Mouse (Mus musculus) forebrain, embryonic 12.5 days (tissue): ENCODE measurements at regions not wholly inside any gene's neighbourhood (a gene's known extent, or its start where the extent isn't known, plus 50 kb on each side); places are given as distances from the start of the nearest gene placed in this dataset.
A peak's percentile ranks its signal among the peaks of the same experiment; 100 is the strongest.

Experiments
- ATAC-seq: fragments of 200-750 bp; cut with Nextera tagmentation; 2 replicates; pipeline ENCODE4 v1.8.0; 2017; ENCODE audit warnings: moderate TSS enrichment; ENCODE audit not compliant: low FRiP score
- H3K27ac ChIP-seq: fragments of 300-500 bp; sonication (generic); 2 replicates; pipeline ENCODE4 v1.5.1; 2016; ENCODE audit warnings: mild to moderate bottlenecking
- H3K27me3 ChIP-seq: fragments of 300-500 bp; sonication (generic); 2 replicates; pipeline ENCODE4 v1.6.1; 2016; ENCODE audit warnings: mild to moderate bottlenecking
- H3K36me3 ChIP-seq: fragments of 300-500 bp; sonication (generic); replicated peaks from 2 replicates; pipeline ENCODE4 v1.6.1; 2016; ENCODE audit warnings: mild to moderate bottlenecking
- H3K4me1 ChIP-seq: fragments of 300-500 bp; sonication (generic); 2 replicates; pipeline ENCODE4 v1.6.1; 2016
- H3K4me2 ChIP-seq: fragments of 300-500 bp; sonication (generic); 2 replicates; pipeline ENCODE4 v1.6.1; 2016; ENCODE audit warnings: mild to moderate bottlenecking, moderate library complexity
- H3K4me3 ChIP-seq: fragments of 300-500 bp; sonication (generic); replicated peaks from 2 replicates; pipeline ENCODE4 v1.5.1; 2016; ENCODE audit warnings: mild to moderate bottlenecking
- H3K9ac ChIP-seq: fragments of 300-500 bp; sonication (generic); 2 replicates; pipeline ENCODE4 v1.6.1; 2016; ENCODE audit warnings: mild to moderate bottlenecking
- H3K9me3 ChIP-seq: fragments of 300-500 bp; sonication (generic); 2 replicates; pipeline ENCODE4 v1.6.1; 2016
- WGBS: fragments of 180-500 bp; shearing (Covaris S2); methylation state at CpG from one replicate; pipeline ENCODE4 v1.1.7; 2016; 5-methylcytosine and 5-hydroxymethylcytosine counted together

GRCm38 (mm10) chr2:30525295-30525694 lies 51.3 kb upstream of the Ier5l start:
- no peak for ATAC-seq
- Histone ChIP-seq H3K4me2 (no peak overlapping the region), H3K36me3 (no peaks in the 10 kb centered on the region), H3K9me3 (no peaks in the 10 kb centered on the region), H3K27me3 (0 out of 2 replicates have a peak, but pooled peaks cover 4% of the 10 kb centered on the region), H3K4me3 (no peak overlapping the region), H3K27ac (no peak overlapping the region), H3K9ac (no peak overlapping the region), H3K4me1 (peaks cover 6% of the 10 kb centered on the region; the same call in 1 of the 2 replicates)
- WGBS: 35% methylated on average over 9 of the region's 9 CpGs

GRCm38 (mm10) chr2:30525831-30526230 lies 51.8 kb upstream of the Ier5l start:
- Histone ChIP-seq H3K9ac (no peak overlapping the region), H3K27ac (no peak overlapping the region)

GRCm38 (mm10) chr2:30527495-30527894 lies 53.5 kb upstream of the Ier5l start:
- no peaks in the 10 kb centered on the region for H3K9me3 ChIP-seq
- ATAC-seq: no peak
- no peak overlapping the region for H3K4me3 ChIP-seq
- no peaks in the 10 kb centered on the region for H3K36me3 ChIP-seq
- no peak overlapping the region for H3K4me2 ChIP-seq
- no peaks in the 10 kb centered on the region for H3K27me3 ChIP-seq
- H3K4me1 ChIP-seq: peaks cover 6% of the 10 kb centered on the region; the same call in 1 of the 2 replicates
- 42% methylated on average over 4 of the region's 4 CpGs for WGBS
- no peak overlapping the region for H3K27ac ChIP-seq
- no peak overlapping the region for H3K9ac ChIP-seq

More at GRCm38 (mm10) chr2:30525831-30526230, 51.8 kb upstream of the Ier5l start:
- no peak overlapping the region for H3K4me2 ChIP-seq
- peaks cover 6% of the 10 kb centered on the region; the same call in 1 of the 2 replicates for H3K4me1 ChIP-seq
- H3K27me3 ChIP-seq: 0 out of 2 replicates have a peak, but pooled peaks cover 4% of the 10 kb centered on the region
- no peaks in the 10 kb centered on the region for H3K36me3 ChIP-seq
- WGBS: 65% methylated on average over 3 of the region's 3 CpGs
- no peak overlapping the region for H3K4me3 ChIP-seq
- H3K9me3 ChIP-seq: no peaks in the 10 kb centered on the region
- no peak for ATAC-seq

GRCm38 (mm10) chr2:30532948-30533347 lies 58.9 kb upstream of the Ier5l start:
- no peak overlapping the region for H3K4me2 ChIP-seq
- H3K9ac ChIP-seq: no peak overlapping the region
- no peaks in the 10 kb centered on the region for H3K4me1 ChIP-seq
- H3K27ac ChIP-seq: no peak overlapping the region
- 0 out of 2 replicates have a peak, but pooled peaks cover 5% of the 10 kb centered on the region for H3K9me3 ChIP-seq
- H3K4me3 ChIP-seq: no peak overlapping the region
- no peaks in the 10 kb centered on the region for H3K36me3 ChIP-seq
- H3K27me3 ChIP-seq: no peaks in the 10 kb centered on the region
- ATAC-seq: no peak

GRCm38 (mm10) chr2:30533367-30533766 lies 59.3 kb upstream of the Ier5l start:
- 92% methylated on average over 6 of the region's 6 CpGs for WGBS

GRCm38 (mm10) chr2:30534485-30534884 lies 60.4 kb upstream of the Cstad start:
- Histone ChIP-seq H3K9ac (no peak overlapping the region), H3K4me2 (no peak overlapping the region), H3K27me3 (no peaks in the 10 kb centered on the region), H3K27ac (no peak overlapping the region), H3K9me3 (0 out of 2 replicates have a peak, but pooled peaks cover 5% of the 10 kb centered on the region), H3K4me1 (no peaks in the 10 kb centered on the region), H3K36me3 (no peaks in the 10 kb centered on the region), H3K4me3 (no peak overlapping the region)
- 56% methylated on average over 10 of the region's 10 CpGs for WGBS
- ATAC-seq: no peak

More at GRCm38 (mm10) chr2:30533367-30533766, 59.3 kb upstream of the Ier5l start:
- Histone ChIP-seq H3K4me3 (no peak overlapping the region), H3K9ac (no peak overlapping the region), H3K27ac (no peak overlapping the region), H3K4me1 (no peaks in the 10 kb centered on the region), H3K36me3 (no peaks in the 10 kb centered on the region), H3K4me2 (no peak overlapping the region), H3K9me3 (0 out of 2 replicates have a peak, but pooled peaks cover 5% of the 10 kb centered on the region), H3K27me3 (no peaks in the 10 kb centered on the region)
- ATAC-seq: no peak

GRCm38 (mm10) chr2:30539305-30539704 lies 55.5 kb upstream of the Cstad start:
- H3K4me3 ChIP-seq: no peak overlapping the region
- 0 out of 2 replicates have a peak, but pooled peaks cover 4% of the 10 kb centered on the region for H3K27me3 ChIP-seq
- 92% methylated on average over 1 of the region's 1 CpGs for WGBS
- no peak for ATAC-seq
- no peak overlapping the region for H3K9ac ChIP-seq
- H3K9me3 ChIP-seq: no peaks in the 10 kb centered on the region
- H3K4me2 ChIP-seq: no peak overlapping the region
- H3K36me3 ChIP-seq: no peaks in the 10 kb centered on the region
- peaks cover 18% of the 10 kb centered on the region for H3K4me1 ChIP-seq
- no peak overlapping the region for H3K27ac ChIP-seq

- no peak for ATAC-seq
Observed at GRCm38 (mm10) chr2:30541541-30541940, 53.3 kb upstream of the Cstad start.

GRCm38 (mm10) chr2:30544782-30545435 lies 49.9 kb upstream of the Cstad start:
- H3K27me3 ChIP-seq: peaks cover 10% of the 10 kb centered on the region; the same call in 1 of the 2 replicates
- peak overlapping the region; percentile 13; the same call in 1 of the 2 replicates for H3K9ac ChIP-seq
- H3K4me3 ChIP-seq: peak overlapping the region; percentile 23

More at GRCm38 (mm10) chr2:30541541-30541940, 53.3 kb upstream of the Cstad start:
- Histone ChIP-seq H3K4me2 (no peak overlapping the region), H3K27me3 (0 out of 2 replicates have a peak, but pooled peaks cover 10% of the 10 kb centered on the region), H3K4me1 (peaks cover 40% of the 10 kb centered on the region), H3K4me3 (no peak overlapping the region), H3K9me3 (no peaks in the 10 kb centered on the region), H3K9ac (no peak overlapping the region), H3K27ac (peak overlapping the region; percentile 42; the same call in 1 of the 2 replicates), H3K36me3 (no peaks in the 10 kb centered on the region)
- WGBS: 73% methylated on average over 4 of the region's 4 CpGs

More at GRCm38 (mm10) chr2:30544782-30545435, 49.9 kb upstream of the Cstad start:
- H3K27ac ChIP-seq: peak overlapping the region; percentile 53; the same call in 1 of the 2 replicates
- H3K9me3 ChIP-seq: 0 out of 2 replicates have a peak, but pooled peaks cover 1% of the 10 kb centered on the region
- ATAC-seq: peak; percentile 95
- H3K4me1 ChIP-seq: peaks cover 51% of the 10 kb centered on the region
- WGBS: 2% methylated on average over 35 of the region's 35 CpGs
- peak overlapping the region; percentile 47 for H3K4me2 ChIP-seq
- no peaks in the 10 kb centered on the region for H3K36me3 ChIP-seq
